Mouse (Mus musculus): ENCODE data around the gene Tmem108. TPM values are rescaled to one million over a fixed set of nuclear protein-coding genes. Genes with fewer than 3 reads are reported as not detected.

Gene Tmem108
- polyA plus RNA-seq (2012; fragmentation: generic; extraction: Trizol): 0.01 TPM
- long read RNA-seq, experiment 1: 0 reads
- long read RNA-seq, experiment 2: 0 reads

DNA sequence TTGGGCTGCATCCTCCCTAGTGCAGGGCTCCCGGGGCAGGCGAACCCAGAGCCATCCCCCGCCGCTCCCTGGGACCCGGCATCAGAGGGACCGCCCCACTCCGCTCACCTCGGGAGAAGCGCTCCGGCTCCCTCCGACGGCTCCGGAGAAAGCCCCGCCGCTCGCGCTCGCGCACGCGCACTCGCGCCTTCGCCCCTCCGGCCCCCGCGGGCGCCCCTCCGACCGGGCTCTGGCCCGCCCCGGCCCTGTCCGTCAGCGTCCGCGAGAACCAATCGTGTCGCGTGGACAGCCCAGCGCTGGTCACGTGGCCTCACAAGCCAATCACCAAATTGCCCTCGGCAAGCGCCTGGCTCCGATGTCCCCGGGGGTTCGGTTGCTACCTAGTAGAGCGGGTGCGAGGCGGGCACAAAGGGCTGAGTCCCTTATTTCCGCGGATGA, at the start of gene Tmem108:
Gene Tmem108 (minus strand): TSS at position 191 of the 438 bp plus-strand sequence.
- Histone ChIP-seq H3K79me3 (ENCODE audit: low read depth) (no peaks in the 10 kb centered on the region), H3K79me2 (ENCODE audit: control insufficient read depth, insufficient read depth) (no peaks in the 10 kb centered on the region), H3ac (ENCODE audit: control insufficient read depth, insufficient read length, low read depth) (no peak within 1 kb of the TSS), H3K4me3 (ENCODE audit: insufficient read depth, poor library complexity, severe bottlenecking) (no peak within 1 kb of the TSS), H3K27me3 (ENCODE audit: control insufficient read depth, insufficient read depth, insufficient read length) (peaks cover 31% of the 10 kb centered on the region), H3K36me3 (ENCODE audit: control insufficient read depth, insufficient read depth) (no peaks in the 10 kb centered on the region)
- TF ChIP-seq CTCF (IDR thresholded peaks at IDR 0.05; ENCODE audit: control insufficient read depth, insufficient read depth, insufficient read length): no peak
- TF ChIP-seq CEBPB (IDR thresholded peaks at IDR 0.05; ENCODE audit: low read depth): no peak
- TF ChIP-seq MYOD1 (IDR thresholded peaks at IDR 0.05; ENCODE audit: control insufficient read depth, insufficient read length, low read depth): no peak
- no peak for TF ChIP-seq MYOG (IDR thresholded peaks at IDR 0.05; ENCODE audit: control insufficient read depth, extremely low read depth, insufficient read length)
- no peak for TF ChIP-seq MAX (IDR thresholded peaks at IDR 0.05)
- no peak for TF ChIP-seq FOSL1 (IDR thresholded peaks at IDR 0.05; ENCODE audit: insufficient read depth, low read length, poor library complexity, severe bottlenecking)
- TF ChIP-seq USF1 (IDR thresholded peaks at IDR 0.05; ENCODE audit: low read depth): no peak

DNA sequence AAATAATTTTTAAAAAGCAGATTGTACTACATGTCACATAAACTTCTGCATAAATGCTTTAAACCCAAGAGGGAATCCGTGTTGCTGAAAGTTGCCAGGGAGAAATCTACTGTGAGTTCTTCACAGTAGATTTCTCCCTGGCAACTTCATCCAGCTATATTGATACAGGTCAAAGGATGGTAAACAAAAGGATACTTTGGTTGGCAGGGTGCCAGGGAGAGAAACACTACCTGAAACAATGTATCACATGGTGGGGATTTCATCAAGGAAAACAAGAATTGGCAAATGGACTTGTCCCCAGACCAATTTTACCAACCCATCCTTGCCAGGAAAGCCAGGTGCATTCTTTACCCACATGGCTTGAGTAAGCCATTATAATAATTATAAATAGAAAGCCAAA, 27.4 kb upstream of the Tmem108 start:
- H3K79me2 ChIP-seq (ENCODE audit: control insufficient read depth, insufficient read depth): no peaks in the 10 kb centered on the region
- no peak overlapping the region for H3ac ChIP-seq (ENCODE audit: control insufficient read depth, insufficient read length, low read depth)
- H3K79me3 ChIP-seq (ENCODE audit: low read depth): no peaks in the 10 kb centered on the region
- H3K27me3 ChIP-seq (ENCODE audit: control insufficient read depth, insufficient read depth, insufficient read length): no peaks in the 10 kb centered on the region
- H3K4me3 ChIP-seq (ENCODE audit: insufficient read depth, poor library complexity, severe bottlenecking): no peak overlapping the region
- TF ChIP-seq MYOG (IDR thresholded peaks at IDR 0.05; ENCODE audit: control insufficient read depth, extremely low read depth, insufficient read length) (no peak), MYOD1 (IDR thresholded peaks at IDR 0.05; ENCODE audit: control insufficient read depth, insufficient read length, low read depth) (no peak), CTCF (IDR thresholded peaks at IDR 0.05; ENCODE audit: control insufficient read depth, insufficient read depth, insufficient read length) (no peak), CEBPB (IDR thresholded peaks at IDR 0.05; ENCODE audit: low read depth) (no peak), USF1 (IDR thresholded peaks at IDR 0.05; ENCODE audit: low read depth) (no peak), FOSL1 (IDR thresholded peaks at IDR 0.05; ENCODE audit: insufficient read depth, low read length, poor library complexity, severe bottlenecking) (no peak), MAX (IDR thresholded peaks at IDR 0.05) (no peak)
- no peaks in the 10 kb centered on the region for H3K36me3 ChIP-seq (ENCODE audit: control insufficient read depth, insufficient read depth)

DNA sequence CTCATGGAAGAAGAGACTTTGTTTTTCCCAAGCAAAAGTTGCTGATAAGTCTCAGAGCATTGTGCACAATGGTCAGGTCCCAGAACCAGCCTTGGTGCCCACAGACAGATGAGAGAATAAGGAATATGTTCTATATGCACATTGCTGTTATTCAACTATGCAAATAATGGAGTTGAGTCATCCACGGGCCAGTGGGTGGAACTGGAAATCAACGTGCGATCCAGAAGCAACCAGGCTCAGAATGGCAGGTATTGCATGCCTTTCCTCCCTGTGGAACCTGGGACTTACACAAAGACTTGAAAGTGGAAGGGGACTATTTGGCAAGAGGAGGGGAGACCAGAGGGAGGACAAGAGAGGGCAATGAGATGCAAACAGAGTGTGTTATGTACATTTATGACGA, 22.5 kb upstream of the Tmem108 start:
- Histone ChIP-seq H3K27me3 (ENCODE audit: control insufficient read depth, insufficient read depth, insufficient read length) (no peaks in the 10 kb centered on the region), H3K36me3 (ENCODE audit: control insufficient read depth, insufficient read depth) (no peaks in the 10 kb centered on the region), H3K4me3 (ENCODE audit: insufficient read depth, poor library complexity, severe bottlenecking) (no peak overlapping the region), H3K79me3 (ENCODE audit: low read depth) (no peaks in the 10 kb centered on the region), H3ac (ENCODE audit: control insufficient read depth, insufficient read length, low read depth) (no peak overlapping the region), H3K79me2 (ENCODE audit: control insufficient read depth, insufficient read depth) (no peaks in the 10 kb centered on the region)
- no peak for TF ChIP-seq MYOG (IDR thresholded peaks at IDR 0.05; ENCODE audit: control insufficient read depth, extremely low read depth, insufficient read length)
- TF ChIP-seq MYOD1 (IDR thresholded peaks at IDR 0.05; ENCODE audit: control insufficient read depth, insufficient read length, low read depth): no peak
- TF ChIP-seq MAX (IDR thresholded peaks at IDR 0.05): no peak

DNA sequence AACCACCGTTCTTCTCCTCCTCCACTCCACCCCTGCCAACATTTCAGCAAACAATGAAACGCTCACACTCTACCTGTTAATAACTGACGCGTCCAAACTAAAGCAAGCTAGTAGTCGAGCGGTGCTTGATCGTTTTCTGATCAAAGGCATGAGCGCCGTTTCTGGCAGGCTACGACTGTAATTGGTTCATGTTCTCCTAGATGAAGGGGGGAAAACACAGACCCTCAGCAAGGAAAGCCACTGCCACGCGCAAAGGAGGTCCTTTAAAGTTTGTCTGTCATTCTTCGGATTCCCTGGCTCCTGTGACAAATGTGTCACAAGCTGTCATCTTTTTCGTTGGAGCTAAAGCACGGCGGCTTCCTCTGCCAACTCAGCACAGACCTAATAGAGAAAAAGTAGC, 21.6 kb upstream of the Tmem108 start:
- no peaks in the 10 kb centered on the region for H3K79me3 ChIP-seq (ENCODE audit: low read depth)
- TF ChIP-seq FOSL1 (IDR thresholded peaks at IDR 0.05; ENCODE audit: insufficient read depth, low read length, poor library complexity, severe bottlenecking): no peak
- TF ChIP-seq USF1 (IDR thresholded peaks at IDR 0.05; ENCODE audit: low read depth): no peak

DNA sequence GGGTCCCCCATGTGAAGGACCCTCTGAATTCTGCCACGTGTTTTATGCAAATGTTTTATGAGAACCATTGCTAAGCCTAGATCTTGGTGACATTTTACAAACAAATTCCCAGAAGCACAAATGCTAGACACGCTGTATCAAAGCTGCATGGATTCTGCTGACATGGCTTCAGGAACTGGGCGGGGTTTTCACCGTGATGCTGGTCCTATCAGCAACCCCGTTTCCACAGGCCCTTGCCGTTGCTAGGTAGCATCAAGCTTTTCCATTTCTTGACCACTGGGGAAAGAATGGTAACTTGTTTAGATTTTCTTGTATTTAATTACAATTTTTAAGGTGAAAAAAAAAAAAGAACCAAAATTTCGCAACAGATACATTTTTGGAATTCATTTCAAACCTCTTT, 20.7 kb upstream of the Tmem108 start:
- Histone ChIP-seq H3K27me3 (ENCODE audit: control insufficient read depth, insufficient read depth, insufficient read length) (no peaks in the 10 kb centered on the region), H3K4me3 (ENCODE audit: insufficient read depth, poor library complexity, severe bottlenecking) (no peak overlapping the region), H3K79me3 (ENCODE audit: low read depth) (no peaks in the 10 kb centered on the region), H3K79me2 (ENCODE audit: control insufficient read depth, insufficient read depth) (no peaks in the 10 kb centered on the region), H3ac (ENCODE audit: control insufficient read depth, insufficient read length, low read depth) (no peak overlapping the region), H3K36me3 (ENCODE audit: control insufficient read depth, insufficient read depth) (no peaks in the 10 kb centered on the region)
- TF ChIP-seq MYOD1 (IDR thresholded peaks at IDR 0.05; ENCODE audit: control insufficient read depth, insufficient read length, low read depth) (no peak), CTCF (IDR thresholded peaks at IDR 0.05; ENCODE audit: control insufficient read depth, insufficient read depth, insufficient read length) (no peak), USF1 (IDR thresholded peaks at IDR 0.05; ENCODE audit: low read depth) (no peak), CEBPB (IDR thresholded peaks at IDR 0.05; ENCODE audit: low read depth) (no peak), MYOG (IDR thresholded peaks at IDR 0.05; ENCODE audit: control insufficient read depth, extremely low read depth, insufficient read length) (no peak), FOSL1 (IDR thresholded peaks at IDR 0.05; ENCODE audit: insufficient read depth, low read length, poor library complexity, severe bottlenecking) (no peak), MAX (IDR thresholded peaks at IDR 0.05) (no peak)

More for the DNA sequence above, 21.6 kb upstream of the Tmem108 start:
- Histone ChIP-seq H3K4me3 (ENCODE audit: insufficient read depth, poor library complexity, severe bottlenecking) (no peak overlapping the region), H3K27me3 (ENCODE audit: control insufficient read depth, insufficient read depth, insufficient read length) (no peaks in the 10 kb centered on the region), H3ac (ENCODE audit: control insufficient read depth, insufficient read length, low read depth) (no peak overlapping the region), H3K79me2 (ENCODE audit: control insufficient read depth, insufficient read depth) (no peaks in the 10 kb centered on the region), H3K36me3 (ENCODE audit: control insufficient read depth, insufficient read depth) (no peaks in the 10 kb centered on the region)

DNA sequence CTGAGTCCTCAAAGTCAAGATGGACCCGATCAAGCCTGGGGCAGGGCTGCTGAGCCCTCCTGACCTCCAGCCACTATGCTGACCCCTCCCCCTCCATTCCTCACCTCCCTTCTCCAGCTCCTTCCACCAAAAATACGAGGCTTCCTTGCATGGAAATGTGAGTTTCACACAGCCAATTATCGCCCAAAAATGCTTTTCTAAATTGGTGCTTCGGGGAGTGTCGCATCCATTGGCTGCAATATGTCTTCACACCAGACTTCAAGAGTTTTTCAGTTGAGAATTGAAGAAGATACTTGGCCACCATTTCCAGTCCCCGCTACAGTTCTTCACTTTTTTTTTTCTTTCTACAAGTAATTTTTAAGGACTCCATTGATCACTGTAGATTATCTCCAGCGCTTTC, 19.8 kb upstream of the Tmem108 start:
- no peaks in the 10 kb centered on the region for H3K79me2 ChIP-seq (ENCODE audit: control insufficient read depth, insufficient read depth)
- H3K4me3 ChIP-seq (ENCODE audit: insufficient read depth, poor library complexity, severe bottlenecking): no peak overlapping the region
- H3K27me3 ChIP-seq (ENCODE audit: control insufficient read depth, insufficient read depth, insufficient read length): no peaks in the 10 kb centered on the region
- no peaks in the 10 kb centered on the region for H3K36me3 ChIP-seq (ENCODE audit: control insufficient read depth, insufficient read depth)
- H3K79me3 ChIP-seq (ENCODE audit: low read depth): no peaks in the 10 kb centered on the region
- TF ChIP-seq MYOG (IDR thresholded peaks at IDR 0.05; ENCODE audit: control insufficient read depth, extremely low read depth, insufficient read length) (no peak), MAX (IDR thresholded peaks at IDR 0.05) (no peak), CEBPB (IDR thresholded peaks at IDR 0.05; ENCODE audit: low read depth) (no peak), FOSL1 (IDR thresholded peaks at IDR 0.05; ENCODE audit: insufficient read depth, low read length, poor library complexity, severe bottlenecking) (no peak), USF1 (IDR thresholded peaks at IDR 0.05; ENCODE audit: low read depth) (no peak), MYOD1 (IDR thresholded peaks at IDR 0.05; ENCODE audit: control insufficient read depth, insufficient read length, low read depth) (no peak), CTCF (IDR thresholded peaks at IDR 0.05; ENCODE audit: control insufficient read depth, insufficient read depth, insufficient read length) (no peak)
- no peak overlapping the region for H3ac ChIP-seq (ENCODE audit: control insufficient read depth, insufficient read length, low read depth)

Measured in C2C12 (cell line).